Mouse (Mus musculus) cerebellum, adult 2 months (tissue): Measurements from ENCODE around the gene Foxp1.

Experiments
- CTCF ChIP-seq: fragments of 200-500 bp; IDR thresholded peaks from 2 replicates; pipeline ENCODE4 v1.5.1; 2011; ENCODE audit warnings: low read depth, mild to moderate bottlenecking, control low read depth, low read length, moderate library complexity, borderline replicate concordance; ENCODE audit not compliant: insufficient read depth
- POLR2A ChIP-seq: fragments of 200-500 bp; IDR thresholded peaks from 2 replicates; pipeline ENCODE4 v1.6.1; 2011; ENCODE audit warnings: low read length, control low read depth, borderline replicate concordance; ENCODE audit not compliant: insufficient read depth

DNA sequence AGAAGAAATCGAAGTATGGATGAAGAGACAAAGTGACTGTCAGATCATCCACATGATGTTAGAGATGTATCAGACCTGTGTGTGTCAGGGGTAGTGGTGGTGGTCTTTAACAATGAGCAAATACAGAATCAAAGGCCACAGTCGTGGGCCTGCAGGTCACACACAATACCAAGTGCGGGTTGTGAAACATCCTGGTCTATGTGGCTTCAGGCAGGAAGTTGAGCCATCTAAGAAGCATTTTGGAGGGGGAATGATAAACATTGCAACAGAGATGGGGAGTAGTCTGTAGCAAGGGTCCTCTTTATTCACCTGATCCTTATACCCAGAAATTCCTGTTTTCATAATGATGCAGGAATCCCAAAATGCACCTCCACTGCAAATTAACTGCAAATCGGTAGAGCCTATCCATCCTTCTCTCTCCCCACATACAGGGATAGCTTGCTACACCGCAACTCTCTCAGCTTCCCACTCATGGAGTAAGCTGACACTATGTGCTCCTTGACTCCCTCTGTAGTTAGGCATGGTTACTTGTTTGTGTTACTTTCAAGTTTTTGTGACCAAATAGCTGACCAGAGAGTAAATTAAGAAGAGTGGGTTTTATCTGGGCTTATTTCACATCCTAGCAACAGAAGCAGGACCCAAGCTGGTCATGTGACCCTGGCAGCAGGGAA lies 310.7 kb downstream of the Foxp1 start:
- TF ChIP-seq CTCF = no peak
- no peak for TF ChIP-seq POLR2A
